Mouse (Mus musculus) erythroblast, adult 5-6 weeks (primary cell): ENCODE measurements around the gene Ppp1r13b. TPM values are rescaled to one million over a fixed set of nuclear protein-coding genes. Genes with fewer than 3 reads are reported as not detected.

Source experiments
- ATAC-seq: replicated peaks from 2 replicates; pipeline ENCODE4 v1.8.0; 2016; ENCODE audit warnings: moderate number of reproducible peaks, mild to moderate bottlenecking, moderate TSS enrichment, inconsistent platforms; ENCODE audit not compliant: poor library complexity, low FRiP score, severe bottlenecking
- total RNA-seq, 2 experiments: library from RNA; stranded (forward) in 1 of 2; stranded (reverse) in 1 of 2; fragments of 150-400 nt in 1 of 2; fragments of 200-764, 138-1000 nt in 1 of 2; gene quantifications; 2 replicates each; pipeline versions ENCODE4 v1.2.3 to v1.2.4; 2015 to 2017; ENCODE audit warnings: low replicate concordance in 2 of 2

Ppp1r13b gene
- total RNA-seq, 2 experiments from 2014 or later = 8.3 to 13.4 TPM

- no peak for ATAC-seq
These were observed 99.1 kb downstream of the Ppp1r13b start for GRCm38 (mm10) chr12:111808775-111809174.

- no peak for ATAC-seq
These were observed 104.4 kb downstream of the Ppp1r13b start for GRCm38 (mm10) chr12:111803538-111803937.

GRCm38 (mm10) chr12:111800459-111801183 lies 107.3 kb downstream of the Ppp1r13b start:
- ATAC-seq = no peak

GRCm38 (mm10) chr12:111798493-111798892 lies 109.4 kb downstream of the Ppp1r13b start:
- no peak for ATAC-seq

- no peak for ATAC-seq
These were observed 110.7 kb downstream of the Ppp1r13b start for GRCm38 (mm10) chr12:111797251-111797650.

GRCm38 (mm10) chr12:111795180-111795895 lies 112.6 kb downstream of the Ppp1r13b start:
- no peak for ATAC-seq

- ATAC-seq = no peak
These were observed 113.3 kb downstream of the Ppp1r13b start for GRCm38 (mm10) chr12:111794526-111795179.

GRCm38 (mm10) chr12:111794102-111794501 lies 113.8 kb downstream of the Ppp1r13b start:
- no peak for ATAC-seq

GRCm38 (mm10) chr12:111791474-111792104 lies 116.3 kb downstream of the Ppp1r13b start:
- ATAC-seq = no peak

- ATAC-seq = no peak
These were observed 117.3 kb downstream of the Ppp1r13b start for GRCm38 (mm10) chr12:111790631-111791030.

- ATAC-seq = no peak
These were observed 117.8 kb downstream of the Ppp1r13b start for GRCm38 (mm10) chr12:111790090-111790489.

GRCm38 (mm10) chr12:111787015-111787414 lies 120.9 kb downstream of the Ppp1r13b start:
- ATAC-seq = no peak

- ATAC-seq = no peak
These were observed 122.7 kb downstream of the Ppp1r13b start for GRCm38 (mm10) chr12:111785174-111785573.

GRCm38 (mm10) chr12:111779544-111779943 lies 128.4 kb downstream of the Ppp1r13b start:
- ATAC-seq = no peak

Other genes starting within 250 kb of the Ppp1r13b start
- 6.9 and 9.4 TPM in 2 replicates for gene Ckb, start 235.8 kb downstream of the Ppp1r13b start, total RNA-seq (2015; ENCODE audit: low replicate concordance)
- gene Ckb, start 235.8 kb downstream of the Ppp1r13b start, total RNA-seq (2017; ENCODE audit: low replicate concordance) = 3.2 and 8.5 TPM in 2 replicates
- 3.1 and 5.6 TPM in 2 replicates for gene Trmt61a, start 230.0 kb downstream of the Ppp1r13b start, total RNA-seq (2015; ENCODE audit: low replicate concordance)
- 0.84 and 3.7 TPM in 2 replicates for gene Trmt61a, start 230.0 kb downstream of the Ppp1r13b start, total RNA-seq (2017; ENCODE audit: low replicate concordance)
- 5.4 and 6.1 TPM in 2 replicates for gene Bag5, start 194.9 kb downstream of the Ppp1r13b start, total RNA-seq (2015; ENCODE audit: low replicate concordance)
- gene Bag5, start 194.9 kb downstream of the Ppp1r13b start, total RNA-seq (2017; ENCODE audit: low replicate concordance) = 5.8 and 7.2 TPM in 2 replicates
- gene Apopt1, start 194.8 kb downstream of the Ppp1r13b start, total RNA-seq (2015; ENCODE audit: low replicate concordance) = 10.6 and 13.4 TPM in 2 replicates
- 5.8 and 11.0 TPM in 2 replicates for gene Apopt1, start 194.8 kb downstream of the Ppp1r13b start, total RNA-seq (2017; ENCODE audit: low replicate concordance)
- gene Klc1, start 149.3 kb downstream of the Ppp1r13b start, total RNA-seq (2015; ENCODE audit: low replicate concordance) = 3.8 and 13.1 TPM in 2 replicates
- gene Klc1, start 149.3 kb downstream of the Ppp1r13b start, total RNA-seq (2017; ENCODE audit: low replicate concordance) = 12.9 and 21.9 TPM in 2 replicates
- gene Xrcc3, start 94.2 kb downstream of the Ppp1r13b start, total RNA-seq (2015; ENCODE audit: low replicate concordance) = 1.7 and 1.9 TPM in 2 replicates
- gene Xrcc3, start 94.2 kb downstream of the Ppp1r13b start, total RNA-seq (2017; ENCODE audit: low replicate concordance) = 2.0 and 5.6 TPM in 2 replicates
- 2.5 and 3.3 TPM in 2 replicates for gene Zfyve21, start 93.9 kb downstream of the Ppp1r13b start, total RNA-seq (2015; ENCODE audit: low replicate concordance)
- 2.4 and 4.9 TPM in 2 replicates for gene Zfyve21, start 93.9 kb downstream of the Ppp1r13b start, total RNA-seq (2017; ENCODE audit: low replicate concordance)
- 150 and 160 TPM in 2 replicates for gene Atp5mpl, start 58.9 kb upstream of the Ppp1r13b start, total RNA-seq (2015; ENCODE audit: low replicate concordance)
- 72.8 and 92.6 TPM in 2 replicates for gene Atp5mpl, start 58.9 kb upstream of the Ppp1r13b start, total RNA-seq (2017; ENCODE audit: low replicate concordance)
- not detected in 2 replicates for gene Tdrd9, start 63.4 kb upstream of the Ppp1r13b start, total RNA-seq (2015; ENCODE audit: low replicate concordance)
- gene Tdrd9, start 63.4 kb upstream of the Ppp1r13b start, total RNA-seq (2017; ENCODE audit: low replicate concordance) = not detected in 2 replicates
- not detected in 2 replicates for gene Rd3l, start 73.2 kb upstream of the Ppp1r13b start, total RNA-seq (2015; ENCODE audit: low replicate concordance)
- not detected in 2 replicates for gene Rd3l, start 73.2 kb upstream of the Ppp1r13b start, total RNA-seq (2017; ENCODE audit: low replicate concordance)
- gene Aspg, start 198.6 kb upstream of the Ppp1r13b start, total RNA-seq (2015; ENCODE audit: low replicate concordance) = not detected in 2 replicates
- not detected in 2 replicates for gene Aspg, start 198.6 kb upstream of the Ppp1r13b start, total RNA-seq (2017; ENCODE audit: low replicate concordance)
- not detected in 2 replicates for gene Kif26a, start 238.1 kb upstream of the Ppp1r13b start, total RNA-seq (2015; ENCODE audit: low replicate concordance)
- not detected in 2 replicates for gene Kif26a, start 238.1 kb upstream of the Ppp1r13b start, total RNA-seq (2017; ENCODE audit: low replicate concordance)